Mouse (Mus musculus) thymus, postnatal 10 days (tissue): Measurements from ENCODE around the gene Eif3b.
"Not testable (repeated sequence)": the region's sequence is repeated elsewhere in the genome, so short reads cannot be mapped to it uniquely, and the experiment has no call there.

Source experiments
- DNase-seq, 2 experiments: peaks; one replicate each; pipeline ENCODE4 v3.0.0; 2021; ENCODE audit warnings: low spot score in 2 of 2

Gene Eif3b

GRCm38 (mm10) chr5:140396166-140396940 is 22.8 kb upstream of the Eif3b start:
- DNase-seq = no peak

- DNase-seq = no peak
These were observed 16.4 kb upstream of the Eif3b start for GRCm38 (mm10) chr5:140402640-140403270.

GRCm38 (mm10) chr5:140405126-140405525 is 14.0 kb upstream of the Eif3b start:
- DNase-seq = no peak

GRCm38 (mm10) chr5:140406666-140407065 is 12.5 kb upstream of the Eif3b start:
- no peak for DNase-seq

- no peak for DNase-seq
These were observed 10.3 kb upstream of the Eif3b start for GRCm38 (mm10) chr5:140408801-140409200.

GRCm38 (mm10) chr5:140411339-140411738 is 7.8 kb upstream of the Eif3b start:
- peak; percentile 28 to 78 for DNase-seq

- DNase-seq = no peak
These were observed 4.5 kb upstream of the Eif3b start for GRCm38 (mm10) chr5:140414647-140415046.

GRCm38 (mm10) chr5:140418106-140418488 is 1.0 kb upstream of the Eif3b start:
- no peak for DNase-seq

- peak; percentile 29 to 33 for DNase-seq
These were observed 433 bp downstream of the Eif3b start for GRCm38 (mm10) chr5:140419442-140420080.

- no peak for DNase-seq
These were observed 1.5 kb downstream of the Eif3b start for GRCm38 (mm10) chr5:140420616-140421015.

- DNase-seq = no peak
These were observed 6.1 kb downstream of the Eif3b start for GRCm38 (mm10) chr5:140425016-140425783.

GRCm38 (mm10) chr5:140439117-140439516 is 20.0 kb downstream of the Eif3b start:
- not testable (repeated sequence) for DNase-seq

GRCm38 (mm10) chr5:140441406-140441805 is 22.3 kb downstream of the Eif3b start:
- no peak for DNase-seq

GRCm38 (mm10) chr5:140444012-140444411 is 24.9 kb downstream of the Eif3b start:
- no peak for DNase-seq

- no peak for DNase-seq
These were observed 26.2 kb downstream of the Eif3b start, which contains the start of gene Gm4869 for GRCm38 (mm10) chr5:140445345-140445744. Gene Gm4869 (plus strand): TSS chr5:140445645.

- DNase-seq = no peak
These were observed 26.9 kb downstream of the Eif3b start for GRCm38 (mm10) chr5:140446054-140446453.

- no peak for DNase-seq
These were observed 35.4 kb downstream of the Eif3b start for GRCm38 (mm10) chr5:140454488-140454887.

- DNase-seq = no peak
These were observed 36.3 kb downstream of the Eif3b start for GRCm38 (mm10) chr5:140455466-140455865.

GRCm38 (mm10) chr5:140461476-140461875 is 42.3 kb downstream of the Eif3b start:
- no peak for DNase-seq

GRCm38 (mm10) chr5:140463151-140463550 is 44.0 kb downstream of the Eif3b start:
- DNase-seq = not testable (repeated sequence)

- DNase-seq = no peak
These were observed 45.8 kb downstream of the Eif3b start for GRCm38 (mm10) chr5:140464943-140465342.

GRCm38 (mm10) chr5:140472336-140472735 is 53.2 kb downstream of the Eif3b start:
- peak; percentile 17 to 48 for DNase-seq
